Mouse (Mus musculus) kidney, adult 2 months (tissue): ENCODE results near the gene Fgr.

Experiments
- CTCF ChIP-seq: fragments of 200-500 bp; conservative IDR thresholded peaks from 2 replicates; pipeline ENCODE4 v1.5.1; 2011; ENCODE audit warnings: low read depth, mild to moderate bottlenecking, control low read depth, low read length, moderate library complexity, mixed read lengths; ENCODE audit not compliant: insufficient read depth, insufficient read length
- POLR2A ChIP-seq: fragments of 200-500 bp; IDR thresholded peaks from one replicate; pipeline ENCODE4 v1.6.1; 2011; ENCODE audit warnings: low read depth, low read length, control low read depth

DNA sequence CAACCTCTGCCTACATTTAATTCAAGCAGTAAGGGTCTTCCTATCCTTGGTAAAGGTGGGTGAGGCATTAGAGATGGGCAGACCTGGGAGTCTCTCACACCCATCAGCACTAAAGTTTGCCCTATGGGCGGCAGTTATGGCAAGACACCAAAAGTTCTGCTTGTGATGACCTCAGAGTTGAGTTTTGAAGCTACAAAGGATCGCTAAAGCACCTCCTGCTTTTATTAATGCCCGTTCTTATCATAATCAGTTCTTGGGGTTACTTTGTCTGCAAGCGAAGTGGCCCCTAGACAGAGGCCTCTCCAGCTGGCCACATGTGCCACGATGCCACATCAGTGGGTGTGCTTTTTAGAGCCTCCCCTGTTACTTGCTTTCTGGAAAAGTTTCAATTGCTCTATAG is 35.8 kb downstream of the Fgr start:
- TF ChIP-seq POLR2A (no peak), CTCF (no peak)
